Mouse (Mus musculus) bone marrow, adult 2 months (tissue): ENCODE measurements at regions not wholly inside any gene's neighbourhood (a gene's known extent, or its start where the extent isn't known, plus 50 kb on each side); places are given as distances from the start of the nearest gene placed in this dataset.

Experiments used
- CTCF ChIP-seq: fragments of 200-500 bp; IDR thresholded peaks from 2 replicates; pipeline ENCODE4 v1.5.1; 2011; ENCODE audit warnings: low read length, control low read depth; ENCODE audit not compliant: control insufficient read depth, insufficient read depth
- POLR2A ChIP-seq: fragments of 200-500 bp; IDR thresholded peaks from 2 replicates; pipeline ENCODE4 v1.6.1; 2011; ENCODE audit warnings: low read depth, mild to moderate bottlenecking, control low read depth, low read length, borderline replicate concordance; ENCODE audit not compliant: control insufficient read depth

- no peak for TF ChIP-seq CTCF
- TF ChIP-seq POLR2A, result no peak
Observed at GRCm38 (mm10) chr17:83129658-83130057, 85.4 kb upstream of the Pkdcc start.
